Mouse (Mus musculus): ENCODE results near the gene Ccdc57. TPM values are rescaled to one million over a fixed set of nuclear protein-coding genes. Genes with fewer than 3 reads are reported as not detected.

Gene Ccdc57
- polyA plus RNA-seq, 1 experiment from 2014 or later = 7.0 TPM

DNA sequence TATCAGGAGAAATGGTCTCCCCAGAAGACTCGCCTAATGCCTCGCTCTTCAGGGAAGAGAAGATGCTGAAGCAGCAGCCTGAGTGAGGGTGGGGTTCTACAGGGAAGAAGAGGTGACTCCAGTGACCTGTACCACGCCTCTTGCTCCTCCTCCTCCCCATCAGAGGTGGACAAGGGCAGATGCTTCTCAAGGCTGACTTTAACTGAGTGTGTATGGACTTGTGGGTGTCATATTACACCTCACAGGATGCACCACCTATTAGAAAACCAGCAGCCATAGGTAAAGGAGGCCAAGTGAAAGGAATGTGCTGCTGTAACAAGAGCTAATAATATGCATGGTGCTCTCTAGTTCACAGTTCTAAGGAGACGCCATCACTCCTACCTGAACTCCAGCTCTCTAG is 32.9 kb upstream of the Ccdc57 start:
- 86% methylated on average over 4 of the region's 4 CpGs for WGBS
- Histone ChIP-seq H3K9me3 (ENCODE audit: control insufficient read depth, low read length) (no peaks in the 10 kb centered on the region), H3K36me3 (ENCODE audit: control insufficient read depth, insufficient read depth, low read length) (peaks cover 99% of the 10 kb centered on the region), H3K4me1 (ENCODE audit: control insufficient read depth, insufficient read depth, low read length) (no peaks in the 10 kb centered on the region), H3K27me3 (ENCODE audit: control insufficient read depth, insufficient read depth, low read length) (no peaks in the 10 kb centered on the region), H3K9ac (replicated peaks; ENCODE audit: low read length) (no peak overlapping the region), H3K4me3 (replicated peaks; ENCODE audit: low read depth, low read length) (no peak overlapping the region), H3K27ac (replicated peaks; ENCODE audit: low read depth, low read length) (no peak overlapping the region), H3K4me2 (ENCODE audit: low read length) (no peak overlapping the region)
- DNase-seq = no peak
- no peak for ATAC-seq (ENCODE audit: low FRiP score, low TSS enrichment)

DNA sequence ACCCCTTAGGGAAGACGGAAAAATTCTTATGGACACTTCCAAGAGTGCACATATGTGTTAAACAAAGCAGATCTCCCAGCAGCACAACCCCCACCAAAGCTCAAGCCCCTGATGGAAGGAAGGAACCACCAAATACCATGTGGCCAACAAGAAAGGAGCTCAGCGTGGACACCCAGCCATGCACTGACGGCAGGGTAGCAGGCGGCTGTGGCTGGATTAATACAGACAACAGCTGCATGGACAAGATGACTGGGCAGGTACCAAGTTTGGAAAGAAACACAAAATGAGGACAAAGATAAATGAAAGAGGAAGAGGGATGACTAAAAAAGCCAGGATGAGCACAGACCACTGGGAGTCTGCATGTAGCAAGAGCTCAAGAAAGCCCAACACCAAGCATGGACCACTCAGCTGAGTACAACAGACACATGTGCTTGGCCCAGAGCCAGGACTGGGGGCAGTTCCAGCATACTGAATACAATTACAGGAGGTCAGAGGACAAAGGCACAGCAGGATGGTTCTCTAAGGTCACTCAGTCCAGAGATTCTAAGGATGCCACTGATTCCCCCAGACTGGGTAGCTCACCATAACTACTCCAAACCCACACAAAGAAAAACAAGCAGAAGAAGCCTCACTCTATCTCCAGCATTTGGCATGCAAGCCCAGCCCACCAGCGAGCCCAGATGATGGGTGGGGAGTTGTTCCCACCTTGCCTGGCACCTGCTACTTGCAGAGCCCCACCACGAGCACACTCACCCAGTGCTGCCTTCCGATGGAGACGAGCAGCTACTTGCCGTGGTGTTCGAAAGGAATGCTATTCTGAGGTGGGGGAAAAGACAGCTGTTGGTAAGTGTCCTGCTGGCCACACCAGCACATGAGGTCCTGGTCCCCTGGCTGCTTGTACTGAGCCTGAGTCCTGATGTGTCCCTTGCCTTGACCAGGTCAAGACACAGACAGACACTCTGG is 31.8 kb upstream of the Ccdc57 start:
- DNase-seq (peak; percentile 40), ATAC-seq (ENCODE audit: low FRiP score, low TSS enrichment) (no peak)
- no peaks in the 10 kb centered on the region for H3K27me3 ChIP-seq (ENCODE audit: control insufficient read depth, insufficient read depth, low read length)
- H3K4me2 ChIP-seq (ENCODE audit: low read length) = no peak overlapping the region
- no peaks in the 10 kb centered on the region for H3K9me3 ChIP-seq (ENCODE audit: control insufficient read depth, low read length)
- no peak overlapping the region for H3K9ac ChIP-seq (replicated peaks; ENCODE audit: low read length)
- no peak overlapping the region for H3K4me3 ChIP-seq (replicated peaks; ENCODE audit: low read depth, low read length)
- H3K4me1 ChIP-seq (ENCODE audit: control insufficient read depth, insufficient read depth, low read length) = no peaks in the 10 kb centered on the region
- WGBS = 73% methylated on average over 10 of the region's 10 CpGs
- peaks cover 93% of the 10 kb centered on the region for H3K36me3 ChIP-seq (ENCODE audit: control insufficient read depth, insufficient read depth, low read length)
- H3K27ac ChIP-seq (replicated peaks; ENCODE audit: low read depth, low read length) = no peak overlapping the region

DNA sequence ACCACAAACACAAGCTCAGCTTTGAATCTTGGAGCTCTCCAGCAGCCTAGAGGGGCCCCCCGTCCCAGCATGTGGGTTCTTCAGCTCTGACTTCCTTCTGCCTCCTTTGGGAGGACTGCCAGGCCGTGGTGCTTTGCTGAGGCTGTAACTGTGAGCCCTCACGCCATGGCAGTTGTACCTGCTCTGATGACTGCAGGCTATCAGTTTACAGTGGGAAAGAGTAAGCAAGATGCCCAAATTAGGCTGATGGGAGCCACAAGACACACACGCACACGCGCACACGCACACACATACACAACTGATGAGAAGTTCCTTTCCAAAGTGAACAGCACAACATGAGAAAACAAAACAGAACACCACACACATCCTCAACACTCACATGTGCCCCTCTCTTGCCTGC is 30.2 kb upstream of the Ccdc57 start:
- no peak for DNase-seq
- Histone ChIP-seq H3K4me1 (ENCODE audit: control insufficient read depth, insufficient read depth, low read length) (no peaks in the 10 kb centered on the region), H3K4me2 (ENCODE audit: low read length) (no peak overlapping the region), H3K27me3 (ENCODE audit: control insufficient read depth, insufficient read depth, low read length) (no peaks in the 10 kb centered on the region), H3K9me3 (ENCODE audit: control insufficient read depth, low read length) (no peaks in the 10 kb centered on the region), H3K4me3 (replicated peaks; ENCODE audit: low read depth, low read length) (no peak overlapping the region), H3K36me3 (ENCODE audit: control insufficient read depth, insufficient read depth, low read length) (peaks cover 89% of the 10 kb centered on the region), H3K9ac (replicated peaks; ENCODE audit: low read length) (no peak overlapping the region), H3K27ac (replicated peaks; ENCODE audit: low read depth, low read length) (no peak overlapping the region)
- ATAC-seq (ENCODE audit: low FRiP score, low TSS enrichment) = no peak
- 86% methylated on average over 7 of the region's 7 CpGs for WGBS

DNA sequence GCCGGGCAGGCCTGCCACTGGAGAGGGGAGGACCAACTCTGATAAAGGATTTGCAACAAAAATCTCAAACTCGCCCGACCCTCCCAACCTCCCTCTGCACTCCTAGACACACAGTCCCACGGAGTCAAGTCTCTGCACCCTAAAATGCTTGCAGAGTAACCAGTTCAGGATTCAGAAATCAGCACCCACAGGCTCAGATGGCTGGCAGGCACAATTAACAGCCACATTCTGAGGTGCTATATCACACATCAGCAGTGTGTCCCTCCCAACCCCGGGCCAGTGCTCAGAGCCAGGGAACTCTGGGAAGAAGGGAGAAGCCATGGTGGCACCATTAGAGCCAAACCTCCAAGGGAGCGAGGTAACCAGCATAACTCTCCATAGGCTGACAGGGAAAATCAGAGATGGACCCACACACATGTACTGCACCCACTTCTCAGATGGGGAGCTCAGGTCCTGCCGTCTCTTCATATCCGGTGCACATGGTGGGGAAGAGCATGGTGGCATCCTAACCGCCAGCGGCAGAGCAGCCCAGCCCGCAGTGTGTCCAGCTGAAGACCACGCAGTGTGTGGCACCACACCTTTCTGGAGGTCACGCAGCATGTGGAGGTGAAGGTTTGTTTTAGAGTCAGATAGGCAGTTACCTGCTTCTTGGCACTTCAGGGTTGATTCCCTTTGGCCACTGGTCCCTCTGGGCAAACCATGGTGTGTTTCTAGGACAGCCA is 29.5 kb upstream of the Ccdc57 start:
- no peak for ATAC-seq (ENCODE audit: low FRiP score, low TSS enrichment)
- peaks cover 89% of the 10 kb centered on the region for H3K36me3 ChIP-seq (ENCODE audit: control insufficient read depth, insufficient read depth, low read length)

DNA sequence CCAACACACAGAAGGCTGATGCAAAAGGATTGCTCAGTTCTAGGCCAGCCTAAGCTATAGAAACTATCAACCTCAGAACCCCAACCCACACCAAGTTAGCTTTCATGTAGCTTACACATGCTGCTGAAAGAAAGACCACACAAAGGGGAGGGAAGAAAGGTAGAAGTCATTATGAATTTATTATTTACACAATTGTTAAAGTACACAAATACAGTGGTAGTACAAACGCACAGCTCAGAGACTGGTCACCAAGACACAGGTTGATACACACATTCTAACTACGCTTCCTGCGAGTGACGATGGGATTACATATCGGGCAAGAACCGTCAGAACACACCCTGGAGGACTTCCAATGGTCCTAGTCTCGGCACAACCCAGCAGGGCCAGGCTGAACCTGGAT is 28.9 kb upstream of the Ccdc57 start:
- Histone ChIP-seq H3K27ac (replicated peaks; ENCODE audit: low read depth, low read length) (no peak overlapping the region), H3K9ac (replicated peaks; ENCODE audit: low read length) (no peak overlapping the region), H3K27me3 (ENCODE audit: control insufficient read depth, insufficient read depth, low read length) (no peaks in the 10 kb centered on the region), H3K4me1 (ENCODE audit: control insufficient read depth, insufficient read depth, low read length) (no peaks in the 10 kb centered on the region), H3K9me3 (ENCODE audit: control insufficient read depth, low read length) (no peaks in the 10 kb centered on the region), H3K4me3 (replicated peaks; ENCODE audit: low read depth, low read length) (no peak overlapping the region), H3K4me2 (ENCODE audit: low read length) (no peak overlapping the region), H3K36me3 (ENCODE audit: control insufficient read depth, insufficient read depth, low read length) (peaks cover 89% of the 10 kb centered on the region)
- DNase-seq (no peak), ATAC-seq (ENCODE audit: low FRiP score, low TSS enrichment) (no peak)
- 90% methylated on average over 7 of the region's 7 CpGs for WGBS

More for the DNA sequence above, 29.5 kb upstream of the Ccdc57 start:
- no peaks in the 10 kb centered on the region for H3K4me1 ChIP-seq (ENCODE audit: control insufficient read depth, insufficient read depth, low read length)
- H3K9me3 ChIP-seq (ENCODE audit: control insufficient read depth, low read length) = no peaks in the 10 kb centered on the region
- DNase-seq = no peak
- no peak overlapping the region for H3K9ac ChIP-seq (replicated peaks; ENCODE audit: low read length)
- 95% methylated on average over 13 of the region's 13 CpGs for WGBS
- no peak overlapping the region for H3K4me2 ChIP-seq (ENCODE audit: low read length)
- no peak overlapping the region for H3K4me3 ChIP-seq (replicated peaks; ENCODE audit: low read depth, low read length)
- H3K27me3 ChIP-seq (ENCODE audit: control insufficient read depth, insufficient read depth, low read length) = no peaks in the 10 kb centered on the region
- H3K27ac ChIP-seq (replicated peaks; ENCODE audit: low read depth, low read length) = no peak overlapping the region

DNA sequence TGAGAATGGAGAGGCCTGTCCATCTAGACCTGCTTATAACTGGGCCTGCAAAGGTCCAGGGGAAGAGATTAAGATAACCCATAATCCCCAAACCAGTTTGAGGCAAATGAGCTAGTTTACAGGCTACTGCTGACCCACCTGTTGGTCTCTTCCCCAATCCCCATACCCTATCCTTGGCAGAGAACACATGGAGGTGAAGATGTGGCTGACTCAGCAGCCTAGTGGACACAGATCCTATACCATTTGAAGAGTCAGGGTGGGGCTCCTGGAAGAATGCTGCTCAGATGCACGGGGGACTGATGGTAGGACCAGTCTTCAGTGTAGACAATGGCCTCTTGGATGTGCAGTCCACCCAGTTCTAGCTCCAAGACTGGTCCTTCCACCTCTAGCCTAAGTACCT is 27.6 kb upstream of the Ccdc57 start:
- Histone ChIP-seq H3K36me3 (ENCODE audit: control insufficient read depth, insufficient read depth, low read length) (peaks cover 87% of the 10 kb centered on the region), H3K9me3 (ENCODE audit: control insufficient read depth, low read length) (no peaks in the 10 kb centered on the region), H3K27ac (replicated peaks; ENCODE audit: low read depth, low read length) (no peak overlapping the region), H3K4me2 (ENCODE audit: low read length) (no peak overlapping the region), H3K4me1 (ENCODE audit: control insufficient read depth, insufficient read depth, low read length) (no peaks in the 10 kb centered on the region), H3K4me3 (replicated peaks; ENCODE audit: low read depth, low read length) (no peak overlapping the region), H3K9ac (replicated peaks; ENCODE audit: low read length) (no peak overlapping the region), H3K27me3 (ENCODE audit: control insufficient read depth, insufficient read depth, low read length) (no peaks in the 10 kb centered on the region)
- WGBS = 63% methylated on average over 1 of the region's 1 CpGs
- DNase-seq = no peak
- no peak for ATAC-seq (ENCODE audit: low FRiP score, low TSS enrichment)

DNA sequence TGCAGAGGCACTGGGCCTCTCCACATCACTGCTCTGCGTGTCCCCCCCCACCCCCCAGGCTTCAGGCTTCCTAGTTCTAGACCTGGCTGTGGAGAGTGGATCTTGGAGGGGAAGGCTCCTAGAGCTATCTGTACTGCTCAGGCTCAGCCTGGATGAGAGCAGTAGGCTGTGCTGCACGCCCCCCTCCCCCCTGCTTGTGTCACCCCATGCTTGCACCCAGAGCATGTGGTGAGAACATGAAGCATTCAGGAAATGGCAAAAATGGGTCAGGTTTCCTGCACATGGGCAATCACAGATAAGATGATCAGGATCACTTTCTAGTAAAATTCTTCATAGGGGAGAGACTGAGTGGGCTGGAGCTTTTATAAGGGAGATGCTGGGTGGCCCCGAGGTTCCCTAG is 26.9 kb upstream of the Ccdc57 start:
- WGBS = 81% methylated on average over 3 of the region's 3 CpGs
- Histone ChIP-seq H3K4me2 (ENCODE audit: low read length) (no peak overlapping the region), H3K4me1 (ENCODE audit: control insufficient read depth, insufficient read depth, low read length) (no peaks in the 10 kb centered on the region), H3K4me3 (replicated peaks; ENCODE audit: low read depth, low read length) (no peak overlapping the region), H3K27ac (replicated peaks; ENCODE audit: low read depth, low read length) (0 out of 2 replicates have a peak overlapping the region, but pooled peaks have one; percentile 13), H3K36me3 (ENCODE audit: control insufficient read depth, insufficient read depth, low read length) (peaks cover 80% of the 10 kb centered on the region), H3K9me3 (ENCODE audit: control insufficient read depth, low read length) (no peaks in the 10 kb centered on the region), H3K27me3 (ENCODE audit: control insufficient read depth, insufficient read depth, low read length) (no peaks in the 10 kb centered on the region), H3K9ac (replicated peaks; ENCODE audit: low read length) (no peak overlapping the region)
- ATAC-seq (ENCODE audit: low FRiP score, low TSS enrichment) (no peak), DNase-seq (no peak)

DNA sequence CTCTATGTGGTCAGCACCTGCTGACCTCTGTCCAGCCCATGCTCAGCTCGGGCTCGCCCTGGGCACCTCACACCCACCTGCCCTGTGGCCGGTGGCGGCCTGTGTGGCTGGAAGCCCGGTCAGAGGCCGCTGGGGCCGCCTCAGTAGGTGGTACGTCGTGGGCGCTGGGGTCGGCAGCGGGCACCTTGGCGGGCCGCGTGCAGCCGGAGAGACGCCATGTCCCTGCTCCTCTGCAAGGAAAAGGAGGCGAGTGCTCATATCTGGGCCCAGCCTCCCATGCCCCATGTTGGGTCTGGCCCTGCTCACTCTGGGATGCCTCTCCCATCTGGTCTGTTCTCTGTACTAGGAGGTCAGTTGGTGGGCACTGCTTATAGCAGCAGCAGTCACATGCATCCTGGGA is 26.4 kb upstream of the Ccdc57 start:
- H3K4me3 ChIP-seq (replicated peaks; ENCODE audit: low read depth, low read length) = no peak overlapping the region
- H3K4me2 ChIP-seq (ENCODE audit: low read length) = no peak overlapping the region
- no peaks in the 10 kb centered on the region for H3K9me3 ChIP-seq (ENCODE audit: control insufficient read depth, low read length)
- no peaks in the 10 kb centered on the region for H3K4me1 ChIP-seq (ENCODE audit: control insufficient read depth, insufficient read depth, low read length)
- 0 out of 2 replicates have a peak overlapping the region, but pooled peaks have one; percentile 13 for H3K27ac ChIP-seq (replicated peaks; ENCODE audit: low read depth, low read length)
- ATAC-seq (ENCODE audit: low FRiP score, low TSS enrichment) = no peak
- peaks cover 75% of the 10 kb centered on the region for H3K36me3 ChIP-seq (ENCODE audit: control insufficient read depth, insufficient read depth, low read length)
- H3K27me3 ChIP-seq (ENCODE audit: control insufficient read depth, insufficient read depth, low read length) = no peaks in the 10 kb centered on the region
- no peak for DNase-seq
- 90% methylated on average over 18 of the region's 18 CpGs for WGBS
- H3K9ac ChIP-seq (replicated peaks; ENCODE audit: low read length) = no peak overlapping the region
